Mouse (Mus musculus) c-Kit-negative CD71-positive TER-119-positive erythroid progenitor cells, embryonic 14.5 days (primary cell): ENCODE results near the gene Ebf1.

Source experiments
- DNase-seq: peaks from one replicate; pipeline ENCODE4 v3.0.0-alpha.2; 2013; ENCODE audit warnings: low read depth, low spot score

Gene Ebf1

DNA sequence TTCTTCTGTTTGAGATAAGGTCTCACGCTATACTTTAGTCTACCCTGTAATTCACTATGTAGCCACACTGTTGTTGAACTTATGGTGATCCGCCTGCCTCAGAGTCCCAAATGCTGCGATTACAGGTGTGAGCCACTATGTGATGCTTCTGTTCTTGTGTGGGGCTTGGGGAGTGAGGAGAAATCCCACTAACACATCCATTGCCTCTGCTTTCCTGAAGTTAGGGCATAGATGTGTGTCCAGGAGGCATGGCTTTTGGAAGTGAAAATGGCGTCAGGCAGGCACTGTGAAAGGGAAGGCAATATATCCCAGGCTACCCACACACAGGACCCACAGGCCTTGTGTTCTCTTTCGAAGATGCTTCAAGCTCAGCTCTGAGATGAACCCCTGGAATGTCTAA, 86.8 kb downstream of the Ebf1 start:
- DNase-seq, result no peak

DNA sequence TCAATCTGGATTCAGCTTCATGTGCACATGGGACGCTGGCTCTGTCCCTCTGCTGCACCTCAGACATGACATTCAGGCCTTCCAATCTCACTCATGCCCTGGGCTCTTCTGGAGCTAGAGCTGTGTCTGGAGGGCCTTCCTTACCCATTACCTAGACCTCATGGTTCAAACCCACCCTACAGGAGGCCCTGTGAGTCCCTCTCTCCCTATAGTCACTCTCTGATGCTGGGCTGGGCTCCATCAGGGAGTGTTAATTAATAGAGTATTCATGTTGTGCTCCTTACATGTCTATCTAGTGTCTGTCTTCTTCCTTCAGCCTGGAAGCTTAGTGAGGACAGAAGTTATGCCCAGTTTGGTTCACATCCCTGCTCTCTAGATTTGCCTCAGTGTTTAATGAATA, 88.7 kb downstream of the Ebf1 start:
- no peak for DNase-seq

DNA sequence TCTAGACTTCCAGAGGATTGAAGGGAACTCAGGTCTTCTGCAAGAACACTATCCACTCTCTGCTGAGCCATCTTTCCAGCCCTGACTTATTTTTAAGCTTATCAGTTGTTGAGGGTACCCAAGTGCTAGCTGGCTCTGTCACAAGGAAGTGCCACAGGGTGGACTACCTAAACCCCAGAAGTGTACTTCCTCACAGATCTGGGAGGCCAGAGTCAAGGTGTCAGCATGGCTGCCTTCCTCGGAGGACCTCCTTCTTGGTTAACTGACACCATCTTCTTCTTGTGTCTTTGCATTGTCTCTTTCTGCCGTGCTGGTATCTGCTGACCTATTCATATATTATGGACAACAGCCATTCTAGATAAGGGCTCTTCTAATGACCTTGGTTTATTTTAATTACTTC, 89.3 kb downstream of the Ebf1 start:
- no peak for DNase-seq

- no peak for DNase-seq
Measured at GRCm38 (mm10) chr11:44707381-44708289, 90.5 kb downstream of the Ebf1 start.

GRCm38 (mm10) chr11:44708290-44708685, 91.2 kb downstream of the Ebf1 start:
- DNase-seq, result no peak

DNA sequence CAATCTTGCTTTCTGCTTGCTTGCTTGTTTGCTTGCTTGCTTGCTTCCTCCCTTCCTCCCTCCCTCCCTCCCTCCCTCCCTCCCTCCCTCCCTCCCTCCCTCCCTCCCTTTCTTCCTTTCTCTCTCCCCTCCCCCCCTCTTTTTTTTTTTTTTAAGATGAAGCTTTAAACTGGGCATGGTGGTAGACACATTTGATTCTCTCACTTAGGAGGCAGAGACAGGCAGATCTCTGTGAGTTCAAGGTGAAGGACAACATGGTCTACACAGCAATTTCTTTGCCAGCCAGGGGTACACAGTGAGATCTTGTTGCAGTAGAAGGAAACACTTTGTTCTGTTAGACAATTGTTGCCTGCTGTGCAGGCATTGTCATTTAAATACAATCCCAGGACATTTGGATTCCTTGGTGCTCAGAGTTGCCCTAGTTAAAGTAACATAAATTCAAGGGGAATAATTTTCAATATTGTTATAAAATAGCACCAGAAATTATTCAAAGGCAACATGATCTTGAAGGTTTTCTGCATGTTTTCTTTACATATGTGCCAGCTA, 92.0 kb downstream of the Ebf1 start:
- no peak for DNase-seq

- DNase-seq, result no peak
Measured at GRCm38 (mm10) chr11:44709869-44710460, 92.8 kb downstream of the Ebf1 start.

DNA sequence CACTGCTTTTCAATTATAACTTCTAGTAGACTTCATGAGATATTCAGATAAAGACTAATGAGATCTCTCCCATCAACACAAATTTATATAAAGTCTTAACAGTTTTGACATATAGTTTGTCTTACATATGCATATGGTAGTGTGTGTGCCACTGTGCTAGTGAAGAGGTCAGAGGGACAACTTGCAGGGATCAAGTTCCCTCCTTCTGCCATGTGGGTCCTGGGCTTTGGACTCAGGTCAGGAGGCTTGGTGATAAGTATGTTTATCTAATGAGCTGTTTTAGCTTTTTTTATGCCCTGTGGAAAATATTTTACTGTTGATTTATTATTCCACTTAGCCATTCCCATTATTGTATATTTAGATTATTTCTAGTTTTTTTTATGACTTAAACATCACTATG, 93.7 kb downstream of the Ebf1 start:
- no peak for DNase-seq

GRCm38 (mm10) chr11:44714188-44714587, 97.1 kb downstream of the Ebf1 start:
- DNase-seq, result no peak

DNA sequence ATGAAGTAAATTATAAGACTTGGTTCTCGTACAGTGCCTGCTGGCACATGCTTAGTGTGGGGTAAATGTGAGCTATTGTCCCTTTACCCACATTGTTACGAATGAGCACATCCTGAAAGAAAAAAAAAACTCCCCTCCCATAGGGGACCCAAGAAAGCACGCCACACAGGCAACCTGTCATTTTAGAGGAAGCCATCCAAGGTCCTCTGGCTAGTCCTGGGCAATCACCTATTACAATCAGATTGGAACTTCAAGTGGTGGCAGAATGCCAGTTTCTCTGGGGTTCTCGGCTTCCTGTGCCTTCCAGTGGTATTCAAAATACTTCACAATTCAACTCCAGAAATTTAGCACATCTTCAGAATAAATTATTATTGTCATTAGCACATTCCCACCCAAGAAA, 98.7 kb downstream of the Ebf1 start:
- no peak for DNase-seq

DNA sequence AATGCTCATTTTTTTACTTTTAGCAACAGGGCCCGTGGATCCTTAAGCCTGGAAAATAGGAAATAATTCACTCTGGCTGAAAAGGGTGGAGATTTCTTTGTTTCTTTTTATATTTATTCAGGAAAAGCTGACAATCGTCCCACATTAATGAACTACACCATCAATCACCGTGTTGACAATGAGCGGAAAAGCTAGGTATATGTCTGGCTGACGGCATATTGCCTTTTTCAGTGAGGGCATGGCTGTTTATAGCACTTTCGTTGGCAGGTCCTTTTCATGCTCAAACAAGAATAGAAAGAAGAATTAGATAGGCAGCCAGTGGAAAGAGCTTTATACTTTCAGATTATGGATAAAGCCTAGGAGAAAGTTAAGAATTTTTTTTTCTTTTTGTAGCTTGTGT, 99.8 kb downstream of the Ebf1 start:
- no peak for DNase-seq

DNA sequence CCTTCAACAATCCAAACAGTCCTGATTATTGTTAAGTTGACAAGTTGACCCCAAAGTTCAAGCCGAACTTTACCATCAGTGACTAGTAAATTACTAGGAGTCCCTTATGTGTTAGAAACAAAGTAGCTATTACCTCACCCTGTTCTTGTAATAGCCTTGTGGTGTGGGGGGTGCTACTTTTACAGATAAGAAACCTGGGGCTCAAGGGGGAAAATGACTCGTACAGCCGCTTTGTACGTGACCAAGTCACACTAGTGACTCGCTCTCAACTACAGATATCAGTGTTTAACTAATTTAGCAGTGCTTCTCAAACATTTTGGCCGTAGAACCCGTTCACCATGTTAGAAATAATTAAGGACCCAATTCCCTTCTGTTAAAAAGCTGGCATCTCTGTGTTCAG, 100.5 kb downstream of the Ebf1 start:
- no peak for DNase-seq

GRCm38 (mm10) chr11:44721976-44722375, 104.9 kb downstream of the Ebf1 start:
- no peak for DNase-seq

- DNase-seq, result no peak
Measured at GRCm38 (mm10) chr11:44723950-44724502, 106.9 kb downstream of the Ebf1 start.

DNA sequence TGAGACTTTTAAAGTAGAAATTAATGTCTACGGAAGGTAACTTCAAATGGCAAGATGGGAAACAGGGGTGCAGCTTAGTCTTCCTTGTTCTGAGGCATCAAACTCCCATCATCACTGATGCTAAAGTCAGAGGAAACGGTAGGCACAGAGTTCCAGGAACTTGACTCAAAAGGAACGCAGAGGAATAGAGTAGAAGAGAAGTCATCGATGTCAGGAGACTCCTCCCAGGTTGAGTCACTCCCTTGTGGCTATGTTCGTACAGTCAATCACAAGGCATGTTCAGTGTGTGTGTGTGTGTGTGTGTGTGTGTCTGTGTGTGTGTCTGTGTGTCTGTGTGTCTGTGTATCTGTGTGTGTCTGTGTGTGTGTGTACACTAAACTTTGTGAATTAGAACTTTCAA, 108.6 kb downstream of the Ebf1 start:
- DNase-seq, result no peak

- DNase-seq, result no peak
Measured at GRCm38 (mm10) chr11:44727376-44727775, 110.3 kb downstream of the Ebf1 start.

DNA sequence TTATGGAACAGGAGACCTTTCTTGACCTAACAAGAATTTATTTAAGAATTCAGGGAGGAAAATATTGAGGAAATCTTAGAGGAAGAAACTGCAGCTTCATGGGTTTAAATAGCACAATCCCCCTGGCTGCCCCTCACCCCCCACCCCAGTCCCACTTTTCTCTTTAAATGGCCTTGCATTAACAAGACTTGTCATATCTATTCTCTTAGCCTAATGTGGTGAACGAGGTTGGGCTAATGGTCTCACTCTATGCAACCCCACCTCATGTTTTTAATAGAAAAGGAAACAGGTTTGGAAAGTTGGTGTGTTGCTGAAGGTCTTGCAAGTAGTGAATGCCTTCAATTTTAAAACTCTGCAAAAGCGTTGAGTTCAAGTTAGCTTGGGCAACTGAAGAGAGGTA, 110.7 kb downstream of the Ebf1 start:
- DNase-seq, result no peak

DNA sequence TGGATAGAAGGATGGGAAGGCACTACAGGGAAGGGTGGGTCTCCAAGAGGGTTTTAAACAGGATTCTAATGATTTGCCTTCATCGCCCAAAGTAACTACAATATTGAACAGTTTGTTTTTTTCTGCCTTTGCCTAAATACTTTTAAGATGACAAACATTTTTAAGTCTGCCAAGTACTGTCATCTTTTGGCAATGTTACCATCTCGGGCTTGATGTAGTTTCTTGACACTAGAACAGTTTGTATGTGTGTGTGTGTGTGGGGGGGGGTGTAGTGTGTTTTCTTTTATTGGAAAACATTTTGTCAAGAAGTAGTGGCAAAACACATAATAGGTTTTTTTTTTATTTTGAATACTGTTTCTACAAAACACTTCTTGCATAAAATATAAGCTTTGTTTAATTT, 111.2 kb downstream of the Ebf1 start:
- no peak for DNase-seq

DNA sequence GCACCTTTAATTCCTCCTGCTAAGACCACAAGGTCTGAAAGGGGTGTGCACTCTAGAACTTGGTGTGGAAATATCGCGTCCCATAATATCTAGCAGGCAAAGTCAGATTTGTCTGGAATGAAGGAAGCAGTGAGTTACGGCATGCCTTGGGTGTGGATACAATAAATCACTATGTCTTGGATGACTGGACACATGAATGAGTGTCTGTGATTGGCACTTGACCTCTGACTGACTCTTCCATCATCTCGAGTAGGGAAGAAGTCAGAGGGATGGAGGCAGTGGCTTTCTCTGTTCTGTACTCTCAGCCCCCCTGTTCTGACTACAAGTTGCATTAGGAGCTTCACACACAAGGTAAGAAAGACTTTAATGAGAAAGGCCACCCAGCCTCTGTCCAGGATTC, 112.8 kb downstream of the Ebf1 start:
- no peak for DNase-seq

DNA sequence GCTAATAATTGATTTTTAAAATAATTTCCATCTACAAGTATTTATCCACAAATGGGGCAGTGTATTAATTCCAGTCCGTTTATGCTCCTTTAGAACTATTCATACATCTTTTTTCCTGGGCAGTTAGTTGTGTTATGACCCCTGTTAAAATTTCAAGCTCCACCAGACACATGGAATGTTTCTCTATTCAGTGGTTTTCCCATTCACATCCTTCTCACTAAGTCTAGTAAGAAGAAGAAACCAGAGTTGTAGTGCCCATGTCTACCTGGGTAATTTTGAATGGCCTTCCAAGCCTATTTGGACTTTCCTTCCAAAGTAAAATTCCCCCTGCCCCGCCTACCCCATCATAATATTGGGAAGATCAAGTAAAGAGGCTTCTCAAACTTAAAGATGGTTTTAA, 114.6 kb downstream of the Ebf1 start:
- DNase-seq, result no peak

- no peak for DNase-seq
Measured at GRCm38 (mm10) chr11:44733276-44733675, 116.2 kb downstream of the Ebf1 start.

GRCm38 (mm10) chr11:44738046-44738445, 120.9 kb downstream of the Ebf1 start:
- DNase-seq, result no peak

- DNase-seq, result no peak
Measured at GRCm38 (mm10) chr11:44738820-44739219, 121.7 kb downstream of the Ebf1 start.
